Comparison of ENCODE assay signal across 22 mouse cellular contexts in the genomic region with DNA sequence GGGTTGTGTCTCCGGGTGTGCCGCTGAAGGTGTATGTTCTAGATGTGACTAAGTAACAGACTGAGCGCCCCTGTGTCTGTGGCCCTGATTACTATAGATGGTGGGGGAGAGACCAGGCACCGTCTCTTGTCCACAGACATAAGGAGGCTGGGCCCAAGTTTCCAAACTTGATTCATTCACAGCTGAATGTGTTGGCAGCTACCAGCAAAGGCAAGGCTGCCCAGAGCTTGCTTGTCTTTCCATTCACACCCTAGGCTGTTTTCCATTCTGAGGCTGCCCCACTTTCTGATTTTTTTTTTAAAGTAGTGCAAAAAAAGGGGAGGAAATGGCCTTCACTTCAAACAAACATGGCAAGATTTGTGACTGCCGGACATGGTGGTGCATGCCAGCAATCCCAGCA. TPM values are rescaled to one million over a fixed set of nuclear protein-coding genes. Genes with fewer than 3 reads are reported as not detected.
DNase-seq lines count a peak whose midpoint lies in the region; TF ChIP-seq lines count a peak whose summit lies in the region.
"Had no signal": no experiment of that assay in that cellular context is flagged by ENCODE, and none has a peak within 500 bp of the region (broad histone marks: within the 10 kb centered on the region; RNA-seq: fewer than 3 reads in every experiment).

No protein-coding gene starts in this region.

- no peak overlapping the region for H3K4me3 ChIP-seq in layer of hippocampus, adult 2 months
- H3K4me3 ChIP-seq: embryonic facial prominence, embryonic 10.5 days; hindbrain, embryonic 15.5 days; limb, embryonic 13.5 days; liver, embryonic 13.5 days; midbrain, embryonic 15.5 days; myocyte; neural tube, embryonic 13.5 days had no signal

- peak overlapping the region; percentile 75 for H3K27ac ChIP-seq in layer of hippocampus, adult 2 months
- H3K27ac ChIP-seq: embryonic facial prominence, embryonic 10.5 days; hindbrain, embryonic 15.5 days; limb, embryonic 13.5 days; liver, embryonic 13.5 days; midbrain, embryonic 15.5 days; neural tube, embryonic 13.5 days had no signal

- no peak for TF ChIP-seq CTCF in layer of hippocampus, adult 2 months (conservative IDR thresholded peaks at IDR 0.05)

- DNase-seq in frontal cortex, postnatal 36 days (ENCODE audit: low spot score in 2 of 2): peak; percentile 21 to 62
- no peak for DNase-seq in frontal cortex, postnatal 10 days (ENCODE audit: low spot score in 2 of 2)
- peak in 1 of 2 experiments; percentile 37 for DNase-seq in layer of hippocampus, adult 2 months (ENCODE audit: low spot score in 2 of 2)
- DNase-seq in layer of hippocampus, postnatal 25 days (ENCODE audit: extremely low spot score in 1 of 2, low spot score in 1 of 2): no peak
- peak; percentile 22 to 41 for DNase-seq in right cerebral cortex, adult 2 months (ENCODE audit: low spot score in 2 of 2)
- DNase-seq in right cerebral cortex, postnatal 25 days: no peak
- DNase-seq in adipocyte (ENCODE audit: low spot score): no peak
- DNase-seq: gastrocnemius, postnatal 10 days; heart, postnatal 36 days; kidney, adult 9 months; kidney, postnatal 14 days; layer of hippocampus, postnatal 36 days; liver, embryonic 13.5 days; lung, embryonic 14.5 days; retina, postnatal 1 day; spleen, adult 18-20 months had no signal

RNA-seq across cellular contexts. Expression of a gene that starts 35.6 kb away (rescaled TPM):
- total RNA-seq in layer of hippocampus, adult 2 months (2021): 10 to 100 TPM; 28.1 to 42.5 TPM
- total RNA-seq in layer of hippocampus, postnatal 25 days (2021): 10 to 100 TPM; 26.8 to 44.1 TPM

Comparison
In these comparisons a context has a peak if more than half of its experiments do, and no peak if none do; other contexts are left out.
1. DNase-seq: peak in frontal cortex, postnatal 36 days (2 of 2) and right cerebral cortex, adult 2 months (2 of 2); none in frontal cortex, postnatal 10 days (0 of 2), layer of hippocampus, postnatal 25 days (0 of 2), right cerebral cortex, postnatal 25 days (single experiment) and adipocyte (single experiment).